Comparison of ENCODE assay signal across 19 mouse cellular contexts in the genomic region with DNA sequence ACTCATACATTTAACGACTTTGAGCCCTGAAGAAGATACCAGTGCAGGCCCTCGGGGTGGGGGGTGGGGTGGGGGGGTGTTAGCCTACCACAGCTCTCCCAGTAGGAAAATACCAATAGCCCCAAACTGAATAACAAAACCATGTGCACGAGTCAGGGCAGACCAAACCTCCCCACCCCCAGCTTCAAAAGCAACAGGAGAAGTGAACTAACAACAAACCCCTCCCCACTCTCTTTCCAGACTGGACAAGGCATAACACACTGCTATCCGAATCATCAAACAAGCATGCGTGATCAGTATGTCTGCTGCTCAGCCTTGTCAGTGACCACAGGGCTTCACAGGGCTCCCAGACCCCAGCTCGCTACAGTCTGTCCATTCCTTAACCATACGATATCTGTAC.
DNase-seq lines count a peak whose midpoint lies in the region; ATAC-seq and TF ChIP-seq lines count a peak whose summit lies in the region.
"Had no signal": no experiment of that assay in that cellular context is flagged by ENCODE, and none has a peak within 500 bp of the region (broad histone marks: within the 10 kb centered on the region; RNA-seq: fewer than 3 reads in every experiment).

No protein-coding gene starts in this region.

- H3K4me1 ChIP-seq in kidney, postnatal 0 days (replicated peaks; ENCODE audit: insufficient read depth, low read length), result peaks cover 6% of the 10 kb centered on the region; the same call in 1 of the 2 replicates
- peaks cover 40% of the 10 kb centered on the region for H3K4me1 ChIP-seq in embryonic facial prominence, embryonic 15.5 days
- peaks cover 59% of the 10 kb centered on the region for H3K4me1 ChIP-seq in limb, embryonic 14.5 days (ENCODE audit: control insufficient read depth, insufficient read depth, low read length)
- no peaks in the 10 kb centered on the region; the same call in 1 of the 2 replicates for H3K4me1 ChIP-seq in forebrain, embryonic 14.5 days (ENCODE audit: control insufficient read depth, insufficient read depth, low read length)
- H3K4me1 ChIP-seq in midbrain, embryonic 14.5 days (ENCODE audit: control insufficient read depth, insufficient read depth, low read length), result no peaks in the 10 kb centered on the region
- H3K4me1 ChIP-seq: hindbrain, embryonic 15.5 days had no signal

- H3K27ac ChIP-seq in kidney, postnatal 0 days, result no peak overlapping the region
- peak overlapping the region; percentile 41; the same call in 1 of the 2 replicates for H3K27ac ChIP-seq in embryonic facial prominence, embryonic 15.5 days (replicated peaks)
- H3K27ac ChIP-seq in limb, embryonic 14.5 days (replicated peaks; ENCODE audit: low read depth, low read length), result 0 out of 2 replicates have a peak overlapping the region, but pooled peaks have one; percentile 2
- H3K27ac ChIP-seq in forebrain, embryonic 14.5 days (ENCODE audit: low read depth, low read length), result no peak overlapping the region
- H3K27ac ChIP-seq in midbrain, embryonic 14.5 days (replicated peaks; ENCODE audit: low read depth, low read length), result no peak overlapping the region
- H3K27ac ChIP-seq: forebrain, embryonic 15.5 days; hindbrain, embryonic 15.5 days; layer of hippocampus, adult 2 months; liver, embryonic 14.5 days; lung, embryonic 15.5 days; neural tube, embryonic 12.5 days had no signal

- H3K27me3 ChIP-seq in kidney, postnatal 0 days (ENCODE audit: insufficient read depth, low read length), result no peaks in the 10 kb centered on the region; the same call in 1 of the 2 replicates
- H3K27me3 ChIP-seq in embryonic facial prominence, embryonic 15.5 days, result no peaks in the 10 kb centered on the region
- H3K27me3 ChIP-seq in limb, embryonic 14.5 days (ENCODE audit: control insufficient read depth, insufficient read depth, low read length), result no peaks in the 10 kb centered on the region
- H3K27me3 ChIP-seq in forebrain, embryonic 14.5 days (replicated peaks; ENCODE audit: control insufficient read depth, insufficient read depth, low read length), result no peaks in the 10 kb centered on the region
- no peaks in the 10 kb centered on the region for H3K27me3 ChIP-seq in midbrain, embryonic 14.5 days (ENCODE audit: control insufficient read depth, insufficient read depth, low read length)
- H3K27me3 ChIP-seq: forebrain, embryonic 15.5 days; hindbrain, embryonic 15.5 days; lung, embryonic 15.5 days had no signal

- peak; percentile 57 for DNase-seq in kidney, postnatal 0 days (ENCODE audit: low spot score)
- DNase-seq in kidney, postnatal 10 days, result no peak
- DNase-seq in NIH3T3 (ENCODE audit: low read depth), result peak; percentile 27
- DNase-seq in limb, embryonic 14.5 days (ENCODE audit: low spot score), result no peak
- DNase-seq in forebrain, embryonic 14.5 days (ENCODE audit: low spot score), result no peak
- DNase-seq in midbrain, embryonic 14.5 days, result no peak
- DNase-seq: adrenal gland, adult 2 months; cerebellum, adult 9-10 months; heart, postnatal 4 days; kidney, postnatal 14 days; thymus, postnatal 4 days had no signal

- TF ChIP-seq POLR2A in limb, embryonic 14.5 days (IDR thresholded peaks at IDR 0.05; ENCODE audit: borderline replicate concordance, extremely low read depth, insufficient read depth, insufficient read length), result no peak

- no peak overlapping the region for H3K9ac ChIP-seq in kidney, postnatal 0 days (ENCODE audit: low read depth, low read length)
- no peak overlapping the region for H3K9ac ChIP-seq in embryonic facial prominence, embryonic 15.5 days
- H3K9ac ChIP-seq in limb, embryonic 14.5 days (ENCODE audit: low read depth, low read length, severe bottlenecking), result no peak overlapping the region
- H3K9ac ChIP-seq in forebrain, embryonic 14.5 days (ENCODE audit: low read length), result no peak overlapping the region
- no peak overlapping the region for H3K9ac ChIP-seq in midbrain, embryonic 14.5 days (replicated peaks; ENCODE audit: low read length)
- H3K9ac ChIP-seq: forebrain, embryonic 15.5 days; hindbrain, embryonic 15.5 days; liver, embryonic 14.5 days; lung, embryonic 15.5 days; neural tube, embryonic 12.5 days had no signal

- no peaks in the 10 kb centered on the region for H3K36me3 ChIP-seq in kidney, postnatal 0 days (ENCODE audit: insufficient read depth, low read length)
- no peaks in the 10 kb centered on the region for H3K36me3 ChIP-seq in embryonic facial prominence, embryonic 15.5 days
- no peaks in the 10 kb centered on the region for H3K36me3 ChIP-seq in limb, embryonic 14.5 days (ENCODE audit: control insufficient read depth, insufficient read depth, low read length)
- no peaks in the 10 kb centered on the region for H3K36me3 ChIP-seq in forebrain, embryonic 14.5 days (ENCODE audit: control insufficient read depth, insufficient read depth, low read length)
- H3K36me3 ChIP-seq in midbrain, embryonic 14.5 days (ENCODE audit: control insufficient read depth, insufficient read depth, low read length), result no peaks in the 10 kb centered on the region
- H3K36me3 ChIP-seq: forebrain, embryonic 15.5 days; hindbrain, embryonic 15.5 days; lung, embryonic 15.5 days; neural tube, embryonic 12.5 days had no signal

- no peaks in the 10 kb centered on the region for H3K9me3 ChIP-seq in kidney, postnatal 0 days (replicated peaks; ENCODE audit: low read length)
- no peaks in the 10 kb centered on the region for H3K9me3 ChIP-seq in embryonic facial prominence, embryonic 15.5 days (replicated peaks)
- H3K9me3 ChIP-seq in limb, embryonic 14.5 days (ENCODE audit: control insufficient read depth, low read length), result no peaks in the 10 kb centered on the region
- H3K9me3 ChIP-seq in forebrain, embryonic 14.5 days (replicated peaks; ENCODE audit: control insufficient read depth, low read length), result no peaks in the 10 kb centered on the region
- no peaks in the 10 kb centered on the region for H3K9me3 ChIP-seq in midbrain, embryonic 14.5 days (ENCODE audit: control insufficient read depth, low read length)
- H3K9me3 ChIP-seq: forebrain, embryonic 15.5 days; hindbrain, embryonic 15.5 days; lung, embryonic 15.5 days; neural tube, embryonic 12.5 days had no signal

- WGBS in kidney, postnatal 0 days, result 54% methylated on average over 7 of the region's 7 CpGs
- 53% methylated on average over 7 of the region's 7 CpGs for WGBS in embryonic facial prominence, embryonic 15.5 days
- WGBS in limb, embryonic 14.5 days, result 50% methylated on average over 7 of the region's 7 CpGs
- 70% methylated on average over 7 of the region's 7 CpGs for WGBS in forebrain, embryonic 14.5 days
- 80% methylated on average over 7 of the region's 7 CpGs for WGBS in midbrain, embryonic 14.5 days

- no peak for TF ChIP-seq CTCF in kidney, postnatal 0 days (IDR thresholded peaks at IDR 0.05; ENCODE audit: low read depth)

- ATAC-seq in kidney, postnatal 0 days (replicated peaks; ENCODE audit: low FRiP score, low read depth), result no peak
- ATAC-seq in embryonic facial prominence, embryonic 15.5 days (ENCODE audit: insufficient number of reproducible peaks, low FRiP score, low TSS enrichment, low read depth), result no peak
- ATAC-seq in limb, embryonic 14.5 days (ENCODE audit: low FRiP score, low read depth), result no peak
- ATAC-seq in forebrain, embryonic 14.5 days, result no peak
- ATAC-seq in midbrain, embryonic 14.5 days (ENCODE audit: low FRiP score, low TSS enrichment), result no peak
- ATAC-seq: forebrain, embryonic 15.5 days had no signal

- no peak overlapping the region for H3K4me2 ChIP-seq in kidney, postnatal 0 days (ENCODE audit: low read length)
- no peak overlapping the region for H3K4me2 ChIP-seq in embryonic facial prominence, embryonic 15.5 days (replicated peaks)
- H3K4me2 ChIP-seq in limb, embryonic 14.5 days (replicated peaks; ENCODE audit: low read depth, low read length, severe bottlenecking), result no peak overlapping the region
- H3K4me2 ChIP-seq in forebrain, embryonic 14.5 days (ENCODE audit: low read length), result no peak overlapping the region
- no peak overlapping the region for H3K4me2 ChIP-seq in midbrain, embryonic 14.5 days (ENCODE audit: low read length)
- H3K4me2 ChIP-seq: forebrain, embryonic 15.5 days; hindbrain, embryonic 15.5 days; lung, embryonic 15.5 days; midbrain, embryonic 11.5 days; neural tube, embryonic 12.5 days had no signal

- no peak overlapping the region for H3K4me3 ChIP-seq in kidney, postnatal 0 days (replicated peaks; ENCODE audit: low read depth, low read length)
- H3K4me3 ChIP-seq in embryonic facial prominence, embryonic 15.5 days (replicated peaks), result no peak overlapping the region
- H3K4me3 ChIP-seq in limb, embryonic 14.5 days (replicated peaks; ENCODE audit: low read length), result no peak overlapping the region
- H3K4me3 ChIP-seq in forebrain, embryonic 14.5 days (ENCODE audit: low read depth, low read length), result no peak overlapping the region
- no peak overlapping the region for H3K4me3 ChIP-seq in midbrain, embryonic 14.5 days (replicated peaks; ENCODE audit: low read depth, low read length)
- H3K4me3 ChIP-seq: forebrain, embryonic 15.5 days; hindbrain, embryonic 15.5 days; layer of hippocampus, adult 2 months; lung, embryonic 15.5 days; neural tube, embryonic 12.5 days had no signal

Comparison
In these comparisons a context has a peak if more than half of its experiments do, and no peak if none do; other contexts are left out.
1. DNase-seq: peak in kidney, postnatal 0 days (single experiment) and NIH3T3 (single experiment); none in kidney, postnatal 10 days (single experiment), limb, embryonic 14.5 days (single experiment), forebrain, embryonic 14.5 days (single experiment) and midbrain, embryonic 14.5 days (single experiment).
2. H3K27ac ChIP-seq: peak in embryonic facial prominence, embryonic 15.5 days (single experiment) and limb, embryonic 14.5 days (single experiment); none in kidney, postnatal 0 days (single experiment), forebrain, embryonic 14.5 days (single experiment) and midbrain, embryonic 14.5 days (single experiment).